Mouse (Mus musculus): ENCODE data around the gene Cdc42ep5. TPM values are rescaled to one million over a fixed set of nuclear protein-coding genes. Genes with fewer than 3 reads are reported as not detected.

The Cdc42ep5 gene
- polyA plus RNA-seq, 1 experiment from 2014 or later: 22.8 TPM

DNA sequence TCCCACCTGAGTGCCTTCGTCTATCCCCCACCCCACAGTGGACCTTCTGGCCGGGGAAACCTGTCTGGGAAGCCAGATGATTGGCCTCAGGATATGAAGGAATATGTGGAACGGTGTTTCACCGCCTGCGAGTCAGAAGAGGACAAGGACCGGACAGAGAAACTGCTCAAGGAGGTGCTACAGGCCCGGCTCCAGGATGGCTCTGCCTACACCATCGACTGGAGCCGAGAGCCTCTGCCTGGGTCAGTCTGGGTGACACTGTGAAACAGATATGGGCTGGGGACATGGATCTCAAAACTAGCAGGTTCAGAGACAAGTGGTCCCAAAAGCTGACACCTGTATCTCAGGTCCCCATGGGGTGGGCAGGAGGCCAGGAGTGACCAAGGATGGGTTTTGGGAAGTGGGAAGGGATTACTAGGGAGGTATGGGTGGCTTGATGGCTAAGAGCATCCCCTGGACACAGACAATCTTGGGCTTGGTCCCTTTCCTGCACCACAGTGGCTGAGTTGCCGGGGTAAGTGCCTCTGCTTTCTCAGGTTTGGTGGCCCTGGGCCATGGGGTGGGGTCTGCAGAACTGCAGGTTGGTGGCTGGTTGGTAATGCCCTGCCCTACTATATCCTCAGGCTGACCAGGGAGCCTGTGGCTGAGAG is 21.7 kb downstream of the Cdc42ep5 start:
- no peak overlapping the region for H3K4me3 ChIP-seq (ENCODE audit: low read depth, low read length)
- no peak overlapping the region for H3K27ac ChIP-seq (ENCODE audit: low read depth, low read length)
- no peaks in the 10 kb centered on the region for H3K9me3 ChIP-seq (ENCODE audit: control insufficient read depth, low read length)
- no peak overlapping the region for H3K9ac ChIP-seq (ENCODE audit: low read depth, low read length)
- ATAC-seq (replicated peaks; ENCODE audit: low FRiP score) (no peak), DNase-seq (ENCODE audit: low spot score) (no peak)
- peaks cover 76% of the 10 kb centered on the region for H3K36me3 ChIP-seq (ENCODE audit: control insufficient read depth, insufficient read depth, low read length)
- WGBS: 96% methylated on average over 10 of the region's 10 CpGs
- no peaks in the 10 kb centered on the region for H3K27me3 ChIP-seq (replicated peaks; ENCODE audit: control insufficient read depth, insufficient read depth, low read length)
- H3K4me1 ChIP-seq (replicated peaks; ENCODE audit: control insufficient read depth, insufficient read depth, low read length): peaks cover 14% of the 10 kb centered on the region
- no peak overlapping the region for H3K4me2 ChIP-seq

DNA sequence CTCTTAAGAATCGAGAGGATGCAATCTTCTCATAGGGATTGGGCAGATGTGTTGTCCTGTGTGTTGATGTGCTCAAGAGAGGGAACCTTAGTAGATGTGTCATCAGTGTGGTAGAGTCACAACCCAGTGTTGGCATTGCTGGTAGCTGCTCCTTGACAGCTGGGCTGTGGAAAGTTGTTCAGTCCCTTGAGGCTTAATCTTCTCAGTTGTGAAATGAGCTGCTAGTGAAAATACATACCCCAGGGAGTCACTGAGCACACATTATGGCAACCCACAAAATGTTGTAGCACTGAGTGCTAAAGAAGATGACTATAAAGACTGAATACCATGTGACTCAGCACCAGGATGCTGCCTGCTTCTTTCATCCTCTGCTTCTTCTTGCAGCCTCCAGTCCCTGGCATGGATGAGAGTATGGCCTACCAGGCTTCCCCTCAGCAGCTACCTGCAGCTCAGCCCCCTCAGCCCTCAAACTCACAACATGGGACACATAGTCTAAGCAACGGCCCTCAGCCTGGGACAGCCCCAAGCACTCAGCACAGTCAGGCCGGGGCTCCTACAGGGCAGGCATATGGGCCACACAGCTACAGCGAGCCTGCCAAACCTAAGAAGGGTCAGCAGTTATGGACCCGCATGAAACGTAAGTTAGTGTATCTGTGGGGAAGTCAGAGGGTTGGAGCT is 22.9 kb downstream of the Cdc42ep5 start:
- ATAC-seq (replicated peaks; ENCODE audit: low FRiP score): no peak
- Histone ChIP-seq H3K4me3 (ENCODE audit: low read depth, low read length) (no peak overlapping the region), H3K9me3 (ENCODE audit: control insufficient read depth, low read length) (no peaks in the 10 kb centered on the region), H3K4me2 (no peak overlapping the region), H3K36me3 (ENCODE audit: control insufficient read depth, insufficient read depth, low read length) (peaks cover 74% of the 10 kb centered on the region), H3K27ac (ENCODE audit: low read depth, low read length) (no peak overlapping the region), H3K4me1 (replicated peaks; ENCODE audit: control insufficient read depth, insufficient read depth, low read length) (peaks cover 13% of the 10 kb centered on the region), H3K9ac (ENCODE audit: low read depth, low read length) (no peak overlapping the region), H3K27me3 (replicated peaks; ENCODE audit: control insufficient read depth, insufficient read depth, low read length) (no peaks in the 10 kb centered on the region)
- DNase-seq (ENCODE audit: low spot score): no peak
- WGBS: 94% methylated on average over 6 of the region's 6 CpGs

DNA sequence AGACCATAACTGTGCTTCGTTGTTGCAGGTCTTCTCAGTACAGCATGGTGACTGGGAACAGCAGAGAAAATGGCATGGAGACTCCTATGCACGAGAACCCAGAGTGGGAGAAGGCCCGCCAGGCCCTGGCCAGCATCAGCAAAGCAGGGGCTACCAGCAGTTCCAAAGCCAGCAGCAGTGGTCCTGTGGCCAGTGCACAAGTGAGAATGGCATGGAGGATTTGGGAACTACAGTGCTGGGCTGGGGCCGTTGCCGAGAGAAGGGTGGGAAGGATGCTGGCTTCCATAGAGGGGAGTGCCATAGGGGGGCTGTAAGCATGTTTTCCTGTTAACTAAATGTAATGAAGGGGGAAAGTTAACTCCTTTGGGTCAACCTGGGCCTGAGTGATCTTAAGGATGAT is 25.3 kb downstream of the Cdc42ep5 start:
- no peak overlapping the region for H3K9ac ChIP-seq (ENCODE audit: low read depth, low read length)
- DNase-seq (ENCODE audit: low spot score): no peak
- H3K27ac ChIP-seq (ENCODE audit: low read depth, low read length): no peak overlapping the region
- no peak overlapping the region for H3K4me2 ChIP-seq
- no peak for ATAC-seq (replicated peaks; ENCODE audit: low FRiP score)
- WGBS: 91% methylated on average over 5 of the region's 5 CpGs
- no peaks in the 10 kb centered on the region for H3K9me3 ChIP-seq (ENCODE audit: control insufficient read depth, low read length)
- H3K36me3 ChIP-seq (ENCODE audit: control insufficient read depth, insufficient read depth, low read length): peaks cover 51% of the 10 kb centered on the region
- no peaks in the 10 kb centered on the region for H3K27me3 ChIP-seq (replicated peaks; ENCODE audit: control insufficient read depth, insufficient read depth, low read length)
- H3K4me3 ChIP-seq (ENCODE audit: low read depth, low read length): peak overlapping the region; percentile 5; the same call in 1 of the 2 replicates
- peaks cover 9% of the 10 kb centered on the region for H3K4me1 ChIP-seq (replicated peaks; ENCODE audit: control insufficient read depth, insufficient read depth, low read length)

DNA sequence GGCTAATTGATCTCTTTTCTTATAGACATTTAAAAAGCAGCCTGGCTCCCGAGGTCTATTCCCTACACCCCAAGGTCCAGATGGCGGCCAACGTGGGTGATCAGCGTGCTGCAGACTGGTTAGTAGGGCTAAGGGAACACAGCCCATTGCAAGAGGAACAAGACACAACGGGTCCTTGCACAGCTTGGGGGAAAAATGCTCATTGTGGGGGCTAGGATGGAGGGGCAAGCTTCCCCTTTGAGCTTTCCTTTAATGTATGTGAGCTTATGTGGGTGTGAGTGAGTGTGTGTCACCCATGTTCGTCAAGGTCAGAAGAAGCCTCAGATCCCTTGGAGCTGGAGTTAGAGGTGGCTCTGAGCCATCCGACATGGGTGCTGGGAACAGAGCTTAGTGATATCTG is 26.0 kb downstream of the Cdc42ep5 start:
- H3K4me3 ChIP-seq (ENCODE audit: low read depth, low read length): peak overlapping the region; percentile 17; the same call in 1 of the 2 replicates
- H3K4me2 ChIP-seq: peak overlapping the region; percentile 91; the same call in 1 of the 2 replicates
- DNase-seq (ENCODE audit: low spot score) (no peak), ATAC-seq (replicated peaks; ENCODE audit: low FRiP score) (no peak)
- no peaks in the 10 kb centered on the region for H3K27me3 ChIP-seq (replicated peaks; ENCODE audit: control insufficient read depth, insufficient read depth, low read length)
- WGBS: 90% methylated on average over 7 of the region's 7 CpGs
- no peaks in the 10 kb centered on the region for H3K9me3 ChIP-seq (ENCODE audit: control insufficient read depth, low read length)
- peaks cover 44% of the 10 kb centered on the region for H3K36me3 ChIP-seq (ENCODE audit: control insufficient read depth, insufficient read depth, low read length)
- no peak overlapping the region for H3K9ac ChIP-seq (ENCODE audit: low read depth, low read length)
- no peak overlapping the region for H3K27ac ChIP-seq (ENCODE audit: low read depth, low read length)
- peaks cover 9% of the 10 kb centered on the region for H3K4me1 ChIP-seq (replicated peaks; ENCODE audit: control insufficient read depth, insufficient read depth, low read length)

DNA sequence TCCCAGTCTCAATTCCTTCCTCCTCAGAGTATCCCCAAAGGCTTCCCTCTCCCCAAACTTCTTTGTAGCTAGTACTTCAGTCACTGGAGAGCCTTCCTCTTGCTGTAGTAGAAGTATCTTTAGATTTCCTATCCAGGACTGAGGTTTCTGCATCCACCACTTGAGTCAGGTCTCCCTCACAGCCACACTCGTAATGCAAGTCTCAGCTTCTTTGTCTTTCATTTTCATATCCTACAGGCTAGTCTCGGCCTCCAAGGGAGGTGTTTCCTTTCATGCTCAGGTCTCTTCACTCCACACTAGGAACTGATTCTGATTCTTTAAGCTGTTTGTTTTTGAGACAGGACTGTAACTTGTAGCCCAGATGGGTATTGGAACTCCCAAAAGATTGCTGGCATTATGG is 26.5 kb downstream of the Cdc42ep5 start:
- H3K9ac ChIP-seq (ENCODE audit: low read depth, low read length): peak overlapping the region; percentile 89; the same call in 1 of the 2 replicates

DNA sequence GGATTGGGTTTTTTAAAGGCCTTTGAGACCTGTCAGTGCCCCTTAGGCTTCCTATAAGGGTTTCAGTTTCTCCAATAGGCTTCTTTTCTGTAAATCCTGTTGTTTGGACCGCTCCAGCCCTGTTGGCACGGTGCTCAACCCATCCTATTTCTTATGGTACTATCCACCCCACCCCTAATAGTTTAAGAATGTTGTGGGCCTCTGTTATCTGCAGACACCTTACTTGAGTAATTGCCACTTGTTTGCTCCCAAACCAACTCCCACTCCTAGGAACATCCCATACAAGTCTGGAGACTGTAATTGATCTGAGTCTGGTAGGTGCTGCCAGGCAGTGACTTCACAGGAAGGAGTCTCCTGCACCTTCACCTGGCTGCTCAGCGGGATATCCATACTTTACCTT is 26.9 kb downstream of the Cdc42ep5 start:
- Histone ChIP-seq H3K4me2 (peak overlapping the region; percentile 91), H3K9me3 (ENCODE audit: control insufficient read depth, low read length) (no peaks in the 10 kb centered on the region), H3K9ac (ENCODE audit: low read depth, low read length) (peak overlapping the region; percentile 89), H3K27ac (ENCODE audit: low read depth, low read length) (peak overlapping the region; percentile 88; the same call in 1 of the 2 replicates), H3K36me3 (ENCODE audit: control insufficient read depth, insufficient read depth, low read length) (peaks cover 34% of the 10 kb centered on the region), H3K4me3 (ENCODE audit: low read depth, low read length) (peak overlapping the region; percentile 94), H3K4me1 (replicated peaks; ENCODE audit: control insufficient read depth, insufficient read depth, low read length) (peaks cover 9% of the 10 kb centered on the region), H3K27me3 (replicated peaks; ENCODE audit: control insufficient read depth, insufficient read depth, low read length) (no peaks in the 10 kb centered on the region)
- no peak for DNase-seq (ENCODE audit: low spot score)
- 51% methylated on average over 3 of the region's 3 CpGs for WGBS
- no peak for ATAC-seq (replicated peaks; ENCODE audit: low FRiP score)

More for the DNA sequence above, 26.5 kb downstream of the Cdc42ep5 start:
- DNase-seq (ENCODE audit: low spot score) (no peak), ATAC-seq (replicated peaks; ENCODE audit: low FRiP score) (no peak)
- H3K27ac ChIP-seq (ENCODE audit: low read depth, low read length): no peak overlapping the region
- peaks cover 9% of the 10 kb centered on the region for H3K4me1 ChIP-seq (replicated peaks; ENCODE audit: control insufficient read depth, insufficient read depth, low read length)
- 88% methylated on average over 2 of the region's 2 CpGs for WGBS
- no peaks in the 10 kb centered on the region for H3K9me3 ChIP-seq (ENCODE audit: control insufficient read depth, low read length)
- peaks cover 39% of the 10 kb centered on the region for H3K36me3 ChIP-seq (ENCODE audit: control insufficient read depth, insufficient read depth, low read length)
- H3K27me3 ChIP-seq (replicated peaks; ENCODE audit: control insufficient read depth, insufficient read depth, low read length): no peaks in the 10 kb centered on the region
- H3K4me2 ChIP-seq: peak overlapping the region; percentile 91
- peak overlapping the region; percentile 94 for H3K4me3 ChIP-seq (ENCODE audit: low read depth, low read length)

DNA sequence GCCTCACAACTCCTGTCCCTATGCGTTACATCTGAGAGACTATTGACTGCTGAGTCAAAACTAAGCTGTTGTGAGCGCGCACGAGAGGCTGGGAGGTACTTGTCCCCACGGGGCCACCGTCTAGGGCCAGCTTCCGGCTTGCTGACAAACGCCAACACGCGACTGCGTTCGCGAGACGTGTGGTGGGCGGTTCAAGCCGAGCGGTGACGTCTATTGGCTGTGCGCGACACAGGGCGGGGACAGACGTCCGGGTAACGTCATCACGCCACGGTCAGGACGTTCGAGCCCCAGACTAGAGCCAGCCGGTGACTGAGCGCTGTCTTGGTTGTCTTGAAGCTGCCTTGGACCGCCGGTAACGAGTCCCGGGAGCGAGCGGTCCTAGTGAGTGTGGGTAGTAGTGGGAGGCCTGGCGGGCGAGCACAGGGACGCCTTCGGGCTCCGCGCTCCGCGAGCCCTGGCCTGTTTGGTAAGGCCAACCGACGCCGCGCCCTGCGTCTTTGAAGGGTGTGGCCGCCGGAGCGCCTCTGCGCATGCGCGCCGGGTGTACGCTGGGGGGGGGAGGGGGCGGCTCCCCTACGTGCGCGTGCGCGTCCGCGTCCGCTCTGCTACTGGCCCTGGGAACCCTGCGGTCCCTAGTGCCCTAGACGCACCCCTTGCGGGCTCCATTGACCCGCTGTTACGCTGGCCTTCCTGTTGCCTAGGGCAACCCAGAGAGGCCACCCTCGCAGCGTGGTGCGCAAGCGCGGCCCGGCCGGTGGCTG is 27.7 kb downstream of the Cdc42ep5 start, which contains the start of gene Leng8:
TSS of gene Leng8 (plus strand) at position 269 of the 761 bp plus-strand sequence.
- peaks cover 9% of the 10 kb centered on the region for H3K4me1 ChIP-seq (replicated peaks; ENCODE audit: control insufficient read depth, insufficient read depth, low read length)
- ATAC-seq (replicated peaks; ENCODE audit: low FRiP score) (peak; percentile 98), DNase-seq (ENCODE audit: low spot score) (peak; percentile 97)
- H3K27me3 ChIP-seq (replicated peaks; ENCODE audit: control insufficient read depth, insufficient read depth, low read length): no peaks in the 10 kb centered on the region
- H3K9me3 ChIP-seq (ENCODE audit: control insufficient read depth, low read length): no peaks in the 10 kb centered on the region
- H3K4me3 ChIP-seq (ENCODE audit: low read depth, low read length): peak within 1 kb of the TSS; percentile 94
- peak within 1 kb of the TSS; percentile 89 for H3K9ac ChIP-seq (ENCODE audit: low read depth, low read length)
- peak within 1 kb of the TSS; percentile 88 for H3K27ac ChIP-seq (ENCODE audit: low read depth, low read length)
- peak within 1 kb of the TSS; percentile 91 for H3K4me2 ChIP-seq
- WGBS: under 1% methylated on average over 77 of the region's 78 CpGs
- H3K36me3 ChIP-seq (ENCODE audit: control insufficient read depth, insufficient read depth, low read length): peaks cover 26% of the 10 kb centered on the region

DNA sequence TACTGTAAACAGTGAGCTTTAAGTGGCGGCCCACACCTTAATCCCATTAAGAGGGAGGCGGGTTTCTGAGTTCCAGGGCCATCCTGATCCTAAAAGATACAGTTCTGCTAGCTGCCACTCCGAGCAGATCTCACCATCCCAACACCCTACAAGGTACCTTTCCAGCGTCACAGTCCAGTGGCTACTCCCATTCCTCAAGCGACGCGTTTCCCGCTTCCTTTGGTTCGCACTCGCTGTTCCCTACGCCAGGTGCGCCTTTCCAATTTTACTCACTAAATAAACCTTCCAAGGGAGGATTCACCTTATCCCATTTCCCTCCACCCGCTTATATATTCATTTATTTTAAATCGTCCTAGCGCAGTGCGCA is 28.3 kb downstream of the Cdc42ep5 start:
- ATAC-seq (replicated peaks; ENCODE audit: low FRiP score): peak; percentile 16

More for the DNA sequence above, 28.3 kb downstream of the Cdc42ep5 start:
- Histone ChIP-seq H3K4me1 (replicated peaks; ENCODE audit: control insufficient read depth, insufficient read depth, low read length) (peaks cover 9% of the 10 kb centered on the region), H3K4me2 (peak overlapping the region; percentile 77), H3K9me3 (ENCODE audit: control insufficient read depth, low read length) (no peaks in the 10 kb centered on the region), H3K36me3 (ENCODE audit: control insufficient read depth, insufficient read depth, low read length) (peaks cover 24% of the 10 kb centered on the region), H3K4me3 (ENCODE audit: low read depth, low read length) (peak overlapping the region; percentile 94), H3K27ac (ENCODE audit: low read depth, low read length) (peak overlapping the region; percentile 77; the same call in 1 of the 2 replicates), H3K27me3 (replicated peaks; ENCODE audit: control insufficient read depth, insufficient read depth, low read length) (no peaks in the 10 kb centered on the region), H3K9ac (ENCODE audit: low read depth, low read length) (peak overlapping the region; percentile 77)
- WGBS: 0% methylated on average over 16 of the region's 16 CpGs
- DNase-seq (ENCODE audit: low spot score): peak; percentile 56
